Mouse (Mus musculus): ENCODE measurements around the gene Clk2. TPM values are rescaled to one million over a fixed set of nuclear protein-coding genes. Genes with fewer than 3 reads are reported as not detected.

The Clk2 gene
- 18.0 and 20.4 TPM in 2 replicates for polyA plus RNA-seq (2015; fragmentation: Nextera tagmentation; extraction: Ambion mirVana)

GRCm38 (mm10) chr3:89164506-89165267 lies at the start of gene Clk2:
Gene Clk2, plus strand, starts transcription at chr3:89164795.

GRCm38 (mm10) chr3:89135958-89136357 lies 28.6 kb upstream of the Clk2 start, which contains the start of gene Pklr:
Gene Pklr, plus strand, starts transcription at chr3:89136142.

GRCm38 (mm10) chr3:89159616-89160344 lies 4.8 kb upstream of the Clk2 start, which contains the start of gene Hcn3:
Gene Hcn3, minus strand, starts transcription at chr3:89160196.

GRCm38 (mm10) chr3:89177242-89178106 lies 12.9 kb downstream of the Clk2 start, which contains the start of gene Scamp3:
Gene Scamp3, plus strand, starts transcription at chr3:89177473.

GRCm38 (mm10) chr3:89183058-89183958 lies 18.7 kb downstream of the Clk2 start, which contains the start of gene Fam189b:
Gene Fam189b, plus strand, starts transcription at chr3:89183143.

GRCm38 (mm10) chr3:89202253-89203141 lies 37.9 kb downstream of the Clk2 start, which contains the start of gene Gba:
Gene Gba, plus strand, starts transcription at chr3:89202928.

GRCm38 (mm10) chr3:89214681-89215411 lies 50.3 kb downstream of the Clk2 start, which contains the start of gene Thbs3:
Gene Thbs3, plus strand, starts transcription at chr3:89215180.

Other genes starting within 250 kb of the Clk2 start
- 15.8 and 17.1 TPM in 2 replicates for gene Ash1l, start 214.2 kb upstream of the Clk2 start, polyA plus RNA-seq (2015; fragmentation: Nextera tagmentation; extraction: Ambion mirVana)
- gene Dap3, start 213.6 kb upstream of the Clk2 start, polyA plus RNA-seq (2015; fragmentation: Nextera tagmentation; extraction: Ambion mirVana), result 118 and 128 TPM in 2 replicates
- 99.3 and 116 TPM in 2 replicates for gene Rusc1, start 71.5 kb upstream of the Clk2 start, polyA plus RNA-seq (2015; fragmentation: Nextera tagmentation; extraction: Ambion mirVana)
- not detected in 2 replicates for gene Gm43738, start 63.7 kb upstream of the Clk2 start, polyA plus RNA-seq (2015; fragmentation: Nextera tagmentation; extraction: Ambion mirVana)
- 365 and 386 TPM in 2 replicates for gene Fdps, start 62.8 kb upstream of the Clk2 start, polyA plus RNA-seq (2015; fragmentation: Nextera tagmentation; extraction: Ambion mirVana)
- gene Pklr, start 28.7 kb upstream of the Clk2 start, polyA plus RNA-seq (2015; fragmentation: Nextera tagmentation; extraction: Ambion mirVana), result 0.05 and 0.23 TPM in 2 replicates
- gene Hcn3, start 4.6 kb upstream of the Clk2 start, polyA plus RNA-seq (2015; fragmentation: Nextera tagmentation; extraction: Ambion mirVana), result 33.7 and 44.1 TPM in 2 replicates
- 157 and 167 TPM in 2 replicates for gene Scamp3, start 12.7 kb downstream of the Clk2 start, polyA plus RNA-seq (2015; fragmentation: Nextera tagmentation; extraction: Ambion mirVana)
- 32.2 and 35.7 TPM in 2 replicates for gene Fam189b, start 18.3 kb downstream of the Clk2 start, polyA plus RNA-seq (2015; fragmentation: Nextera tagmentation; extraction: Ambion mirVana)
- gene Gba, start 38.1 kb downstream of the Clk2 start, polyA plus RNA-seq (2015; fragmentation: Nextera tagmentation; extraction: Ambion mirVana), result 44.1 and 48.5 TPM in 2 replicates
- gene Thbs3, start 50.4 kb downstream of the Clk2 start, polyA plus RNA-seq (2015; fragmentation: Nextera tagmentation; extraction: Ambion mirVana), result 43.9 and 50.6 TPM in 2 replicates
- 160 and 167 TPM in 2 replicates for gene Mtx1, start 62.3 kb downstream of the Clk2 start, polyA plus RNA-seq (2015; fragmentation: Nextera tagmentation; extraction: Ambion mirVana)
- 0.67 and 1.2 TPM in 2 replicates for gene Muc1, start 64.3 kb downstream of the Clk2 start, polyA plus RNA-seq (2015; fragmentation: Nextera tagmentation; extraction: Ambion mirVana)
- gene Krtcap2, start 81.2 kb downstream of the Clk2 start, polyA plus RNA-seq (2015; fragmentation: Nextera tagmentation; extraction: Ambion mirVana), result 272 and 290 TPM in 2 replicates
- gene Trim46, start 81.5 kb downstream of the Clk2 start, polyA plus RNA-seq (2015; fragmentation: Nextera tagmentation; extraction: Ambion mirVana), result 48.0 and 58.9 TPM in 2 replicates
- 131 and 136 TPM in 2 replicates for gene Dpm3, start 94.6 kb downstream of the Clk2 start, polyA plus RNA-seq (2015; fragmentation: Nextera tagmentation; extraction: Ambion mirVana)
- 56.5 and 58.8 TPM in 2 replicates for gene Slc50a1, start 105.8 kb downstream of the Clk2 start, polyA plus RNA-seq (2015; fragmentation: Nextera tagmentation; extraction: Ambion mirVana)
- gene Efna1, start 116.3 kb downstream of the Clk2 start, polyA plus RNA-seq (2015; fragmentation: Nextera tagmentation; extraction: Ambion mirVana), result 7.1 and 9.8 TPM in 2 replicates
- gene Efna3, start 158.2 kb downstream of the Clk2 start, polyA plus RNA-seq (2015; fragmentation: Nextera tagmentation; extraction: Ambion mirVana), result 90.5 and 99.5 TPM in 2 replicates
- 2.2 and 2.3 TPM in 2 replicates for gene Efna4, start 173.2 kb downstream of the Clk2 start, polyA plus RNA-seq (2015; fragmentation: Nextera tagmentation; extraction: Ambion mirVana)
- 77.7 and 84.5 TPM in 2 replicates for gene Adam15, start 185.2 kb downstream of the Clk2 start, polyA plus RNA-seq (2015; fragmentation: Nextera tagmentation; extraction: Ambion mirVana)
- 0.26 and 0.42 TPM in 2 replicates for gene Dcst2, start 197.2 kb downstream of the Clk2 start, polyA plus RNA-seq (2015; fragmentation: Nextera tagmentation; extraction: Ambion mirVana)
- 1.4 and 1.6 TPM in 2 replicates for gene Dcst1, start 200.5 kb downstream of the Clk2 start, polyA plus RNA-seq (2015; fragmentation: Nextera tagmentation; extraction: Ambion mirVana)
- 1.1 and 1.4 TPM in 2 replicates for gene Zbtb7b, start 230.0 kb downstream of the Clk2 start, polyA plus RNA-seq (2015; fragmentation: Nextera tagmentation; extraction: Ambion mirVana)
- gene Lenep, start 238.0 kb downstream of the Clk2 start, polyA plus RNA-seq (2015; fragmentation: Nextera tagmentation; extraction: Ambion mirVana), result not detected in 2 replicates
- 22.5 and 26.6 TPM in 2 replicates for gene Flad1, start 247.1 kb downstream of the Clk2 start, polyA plus RNA-seq (2015; fragmentation: Nextera tagmentation; extraction: Ambion mirVana)

All from neural tube, postnatal 0 days (tissue).